Mouse (Mus musculus): ENCODE data around the gene Rnaset2a.
"Not testable (repeated sequence)": the region's sequence is repeated elsewhere in the genome, so short reads cannot be mapped to it uniquely, and the experiment has no call there.

GRCm38 (mm10) chr17:8155982-8156381, 8.1 kb upstream of the Rnaset2a start:
- TF ChIP-seq CTCF (IDR thresholded peaks at IDR 0.05; ENCODE audit: borderline replicate concordance, control insufficient read depth, extremely low read depth, insufficient read depth, low read length, poor library complexity); POLR2A (IDR thresholded peaks at IDR 0.05; ENCODE audit: control insufficient read depth, extremely low read depth, insufficient read depth, low read length, poor library complexity): not testable (repeated sequence)
